Mouse (Mus musculus) ovary, postnatal 36 days (tissue): ENCODE measurements around the gene Focad.

Experiments
- DNase-seq: peaks from one replicate; pipeline ENCODE4 v3.0.0; 2022; ENCODE audit warnings: low spot score, mixed read lengths

Gene Focad

GRCm38 (mm10) chr4:88458673-88459072 is 364.2 kb downstream of the Focad start:
- DNase-seq: no peak
